Mouse (Mus musculus): ENCODE results near the gene Snx27. TPM values are rescaled to one million over a fixed set of nuclear protein-coding genes. Genes with fewer than 3 reads are reported as not detected.

Snx27 gene
- 13.9 and 15.5 TPM in 2 replicates for polyA plus RNA-seq (2012; rRNA removed)

DNA sequence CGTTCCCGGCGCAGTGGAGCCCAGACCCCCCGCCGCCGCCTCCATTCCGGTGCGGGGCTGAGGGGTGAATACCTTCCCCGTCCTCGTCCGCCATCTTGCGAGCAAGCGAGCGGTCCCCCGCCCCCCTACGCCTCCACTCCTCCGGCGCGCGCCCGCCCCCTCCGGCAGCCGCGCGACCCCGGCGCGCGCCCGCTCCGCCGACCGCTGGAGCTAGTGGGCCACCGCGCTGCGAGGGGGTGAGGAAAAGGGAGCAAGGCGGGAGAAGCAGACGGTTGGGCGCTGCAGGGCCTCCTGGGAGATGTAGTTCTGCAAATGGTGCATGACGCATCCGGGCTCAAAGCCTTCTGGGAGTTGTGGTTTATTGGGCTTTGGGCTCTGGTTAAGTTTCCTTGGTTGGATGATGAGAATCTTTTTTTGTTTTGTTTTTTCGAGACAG lies at the start of gene Snx27:
Gene Snx27 (minus strand): TSS at position 261 of the 436 bp plus-strand sequence.
- H3K27me3 ChIP-seq (ENCODE audit: control insufficient read depth, insufficient read depth, low read length) = no peaks in the 10 kb centered on the region
- TF ChIP-seq CTCF (IDR thresholded peaks at IDR 0.05; ENCODE audit: borderline replicate concordance, control insufficient read depth, extremely low read depth, insufficient read depth, low read length, poor library complexity) (no peak), POLR2A (IDR thresholded peaks at IDR 0.05; ENCODE audit: control insufficient read depth, extremely low read depth, insufficient read depth, low read length, poor library complexity) (peak; percentile 72)
- peak within 1 kb of the TSS; percentile 79 for H3K4me3 ChIP-seq (ENCODE audit: control insufficient read depth, insufficient read depth, low read length)
- no peak within 1 kb of the TSS for H3K27ac ChIP-seq (ENCODE audit: control insufficient read depth, insufficient read depth, low read length)
- DNase-seq = peak; percentile 92
- no peaks in the 10 kb centered on the region for H3K36me3 ChIP-seq (ENCODE audit: control insufficient read depth, insufficient read depth, low read length)
- peaks cover 10% of the 10 kb centered on the region for H3K4me1 ChIP-seq (replicated peaks; ENCODE audit: control insufficient read depth, insufficient read depth, low read length)
- WGBS = under 1% methylated on average over 36 of the region's 42 CpGs

DNA sequence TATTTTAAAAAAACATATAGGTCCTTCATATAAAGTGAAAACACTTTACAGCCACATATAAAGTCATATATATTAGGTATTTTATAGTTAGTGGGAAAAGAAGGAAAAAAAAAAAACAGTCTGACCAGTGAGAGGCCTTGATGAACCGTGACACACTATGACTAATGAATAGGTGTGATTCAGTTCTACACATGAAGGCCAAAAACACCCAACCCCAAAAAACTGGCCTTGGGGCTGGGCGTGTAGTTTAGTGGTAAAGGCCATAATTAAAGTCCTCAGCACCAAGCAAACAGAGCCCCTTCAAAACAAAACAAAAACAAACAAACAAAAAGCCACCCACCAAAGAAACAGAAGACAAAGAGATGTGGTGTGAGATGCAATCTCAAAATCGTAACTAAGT lies 47.4 kb upstream of the Snx27 start:
- TF ChIP-seq CTCF (IDR thresholded peaks at IDR 0.05; ENCODE audit: borderline replicate concordance, control insufficient read depth, extremely low read depth, insufficient read depth, low read length, poor library complexity) = no peak
- TF ChIP-seq POLR2A (IDR thresholded peaks at IDR 0.05; ENCODE audit: control insufficient read depth, extremely low read depth, insufficient read depth, low read length, poor library complexity) = no peak
- no peak for DNase-seq
- 98% methylated on average over 3 of the region's 3 CpGs for WGBS
- no peaks in the 10 kb centered on the region for H3K27me3 ChIP-seq (ENCODE audit: control insufficient read depth, insufficient read depth, low read length)
- no peaks in the 10 kb centered on the region for H3K4me1 ChIP-seq (replicated peaks; ENCODE audit: control insufficient read depth, insufficient read depth, low read length)
- no peaks in the 10 kb centered on the region for H3K36me3 ChIP-seq (ENCODE audit: control insufficient read depth, insufficient read depth, low read length)
- H3K27ac ChIP-seq (ENCODE audit: control insufficient read depth, insufficient read depth, low read length) = no peak overlapping the region
- H3K4me3 ChIP-seq (ENCODE audit: control insufficient read depth, insufficient read depth, low read length) = no peak overlapping the region

DNA sequence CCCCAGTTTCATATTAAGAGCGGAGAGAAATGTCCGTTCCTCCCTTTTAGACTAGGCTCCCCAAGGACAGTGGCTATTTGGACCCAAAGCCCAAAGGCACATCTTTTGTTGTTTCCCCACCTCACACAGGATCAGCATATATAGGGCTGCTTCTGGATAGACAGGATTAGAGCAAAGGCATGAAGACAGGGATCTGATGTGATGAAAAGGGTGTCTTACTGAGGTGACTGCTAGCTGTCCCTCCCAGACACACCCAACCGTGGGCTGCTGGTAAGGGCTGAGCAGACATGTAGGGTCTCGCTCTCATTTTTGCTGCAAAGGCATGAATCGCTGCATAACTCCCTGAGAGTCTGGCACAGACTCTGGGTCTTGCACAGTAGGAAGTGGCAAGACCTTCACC lies 46.2 kb upstream of the Snx27 start:
- Histone ChIP-seq H3K27ac (ENCODE audit: control insufficient read depth, insufficient read depth, low read length) (no peak overlapping the region), H3K27me3 (ENCODE audit: control insufficient read depth, insufficient read depth, low read length) (no peaks in the 10 kb centered on the region), H3K4me3 (ENCODE audit: control insufficient read depth, insufficient read depth, low read length) (no peak overlapping the region), H3K36me3 (ENCODE audit: control insufficient read depth, insufficient read depth, low read length) (no peaks in the 10 kb centered on the region), H3K4me1 (replicated peaks; ENCODE audit: control insufficient read depth, insufficient read depth, low read length) (no peaks in the 10 kb centered on the region)
- WGBS = 97% methylated on average over 5 of the region's 5 CpGs
- TF ChIP-seq POLR2A (IDR thresholded peaks at IDR 0.05; ENCODE audit: control insufficient read depth, extremely low read depth, insufficient read depth, low read length, poor library complexity) (no peak), CTCF (IDR thresholded peaks at IDR 0.05; ENCODE audit: borderline replicate concordance, control insufficient read depth, extremely low read depth, insufficient read depth, low read length, poor library complexity) (no peak)
- no peak for DNase-seq

DNA sequence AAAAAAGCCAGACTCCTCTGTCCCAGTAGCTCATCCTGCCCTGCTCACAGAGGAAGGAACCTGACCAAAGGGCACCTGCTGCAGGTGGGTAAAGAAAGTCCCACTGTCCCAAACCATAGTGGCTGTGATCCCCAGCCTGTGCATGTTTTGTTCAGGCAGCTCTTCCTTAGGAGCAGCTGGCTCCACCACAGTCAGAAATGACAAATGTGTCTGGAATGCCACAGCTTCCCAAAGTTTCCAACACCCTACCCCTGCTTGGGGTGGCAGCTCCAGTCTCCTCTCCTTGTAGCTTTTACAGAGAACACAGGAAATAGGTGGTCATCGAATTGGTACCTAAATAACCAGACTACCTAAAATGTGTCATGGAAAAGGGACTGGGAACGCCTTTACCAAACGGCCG lies 41.8 kb upstream of the Snx27 start:
- H3K36me3 ChIP-seq (ENCODE audit: control insufficient read depth, insufficient read depth, low read length) = no peaks in the 10 kb centered on the region
- no peak for DNase-seq
- no peaks in the 10 kb centered on the region for H3K27me3 ChIP-seq (ENCODE audit: control insufficient read depth, insufficient read depth, low read length)
- no peaks in the 10 kb centered on the region for H3K4me1 ChIP-seq (replicated peaks; ENCODE audit: control insufficient read depth, insufficient read depth, low read length)
- 97% methylated on average over 4 of the region's 4 CpGs for whole genome bisulfite sequencing
- H3K27ac ChIP-seq (ENCODE audit: control insufficient read depth, insufficient read depth, low read length) = no peak overlapping the region
- H3K4me3 ChIP-seq (ENCODE audit: control insufficient read depth, insufficient read depth, low read length) = no peak overlapping the region
- TF ChIP-seq POLR2A (IDR thresholded peaks at IDR 0.05; ENCODE audit: control insufficient read depth, extremely low read depth, insufficient read depth, low read length, poor library complexity) = no peak

DNA sequence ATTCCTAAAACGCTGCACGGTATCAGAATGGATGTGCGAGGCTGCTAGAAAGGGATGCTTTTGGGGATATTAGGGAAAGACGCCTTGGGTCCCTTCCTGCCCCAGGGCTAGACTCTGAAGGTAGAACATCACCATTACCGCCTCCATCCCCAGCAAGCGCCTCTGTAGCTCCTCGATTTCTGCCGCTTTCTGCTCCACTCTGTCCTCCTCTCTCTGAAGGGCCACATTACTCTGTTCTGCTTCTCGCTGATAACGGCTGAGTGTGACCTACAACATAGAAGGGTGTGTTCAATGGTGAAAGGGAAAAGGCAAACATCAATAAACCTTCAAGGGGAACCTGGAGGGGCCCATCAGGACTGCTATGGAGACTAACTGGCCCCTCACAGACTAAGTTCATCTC lies 40.0 kb upstream of the Snx27 start:
- Histone ChIP-seq H3K27me3 (ENCODE audit: control insufficient read depth, insufficient read depth, low read length) (no peaks in the 10 kb centered on the region), H3K36me3 (ENCODE audit: control insufficient read depth, insufficient read depth, low read length) (no peaks in the 10 kb centered on the region), H3K4me1 (replicated peaks; ENCODE audit: control insufficient read depth, insufficient read depth, low read length) (no peaks in the 10 kb centered on the region), H3K4me3 (ENCODE audit: control insufficient read depth, insufficient read depth, low read length) (no peak overlapping the region), H3K27ac (ENCODE audit: control insufficient read depth, insufficient read depth, low read length) (no peak overlapping the region)
- no peak for DNase-seq
- WGBS = 97% methylated on average over 10 of the region's 10 CpGs
- no peak for TF ChIP-seq CTCF (IDR thresholded peaks at IDR 0.05; ENCODE audit: borderline replicate concordance, control insufficient read depth, extremely low read depth, insufficient read depth, low read length, poor library complexity)
- TF ChIP-seq POLR2A (IDR thresholded peaks at IDR 0.05; ENCODE audit: control insufficient read depth, extremely low read depth, insufficient read depth, low read length, poor library complexity) = no peak

- no peaks in the 10 kb centered on the region; the same call in 1 of the 2 replicates for H3K27me3 ChIP-seq (ENCODE audit: control insufficient read depth, insufficient read depth, low read length)
- H3K4me1 ChIP-seq (replicated peaks; ENCODE audit: control insufficient read depth, insufficient read depth, low read length) = no peaks in the 10 kb centered on the region
- H3K27ac ChIP-seq (ENCODE audit: control insufficient read depth, insufficient read depth, low read length) = no peak overlapping the region
Measured at GRCm38 (mm10) chr3:94621740-94622507, 39.4 kb upstream of the Snx27 start.

More at GRCm38 (mm10) chr3:94621740-94622507, 39.4 kb upstream of the Snx27 start:
- Histone ChIP-seq H3K36me3 (ENCODE audit: control insufficient read depth, insufficient read depth, low read length) (no peaks in the 10 kb centered on the region), H3K4me3 (ENCODE audit: control insufficient read depth, insufficient read depth, low read length) (no peak overlapping the region)
- TF ChIP-seq CTCF (IDR thresholded peaks at IDR 0.05; ENCODE audit: borderline replicate concordance, control insufficient read depth, extremely low read depth, insufficient read depth, low read length, poor library complexity) (no peak), POLR2A (IDR thresholded peaks at IDR 0.05; ENCODE audit: control insufficient read depth, extremely low read depth, insufficient read depth, low read length, poor library complexity) (no peak)
- WGBS = 95% methylated on average over 11 of the region's 11 CpGs
- DNase-seq = no peak

Data from thymus, adult 2 months (tissue).